8 mouse cellular contexts compared by ENCODE assay signal in the genomic region with DNA sequence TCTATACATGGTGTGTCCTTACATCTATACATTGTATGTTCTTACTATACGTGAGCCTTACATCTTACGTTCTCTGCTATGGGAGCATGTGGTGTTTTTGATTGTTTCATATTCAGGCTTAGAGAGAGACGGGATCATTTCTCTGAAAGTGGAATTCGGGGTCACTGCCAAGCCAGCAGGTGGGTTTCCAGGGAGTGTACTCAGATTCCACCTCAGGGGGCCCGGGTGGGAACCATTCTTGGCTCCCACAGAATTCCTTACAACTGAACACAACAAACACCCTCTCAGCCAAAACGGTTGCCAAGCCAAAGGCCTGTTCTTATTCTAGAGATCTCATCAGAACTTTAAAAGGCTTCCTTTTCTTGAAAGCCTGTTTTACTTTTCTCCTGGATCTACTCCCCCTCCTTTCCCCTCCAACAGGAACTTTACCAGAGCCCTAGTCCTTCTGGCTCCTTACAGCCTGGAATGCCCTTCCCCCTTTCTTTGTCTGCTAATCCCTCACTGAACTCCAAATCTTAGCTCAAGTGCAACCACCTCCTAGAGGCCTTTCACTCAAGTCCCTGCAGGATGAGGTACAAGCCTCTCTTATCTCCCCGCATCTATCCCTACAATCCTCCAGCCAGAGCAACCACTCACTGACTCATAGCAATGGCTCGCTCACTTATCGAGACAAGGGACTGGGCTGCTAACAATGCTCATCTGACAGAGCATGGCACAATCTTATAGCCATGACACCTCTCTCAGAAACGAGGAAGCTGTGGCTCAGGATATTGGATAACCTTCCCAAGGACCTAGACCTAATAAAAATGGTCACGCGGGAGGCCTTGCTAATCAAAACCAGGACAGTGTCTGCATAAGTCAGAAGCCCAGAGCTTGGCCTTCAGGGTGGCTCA. TPM values are rescaled to one million over a fixed set of nuclear protein-coding genes. Genes with fewer than 3 reads are reported as not detected.
DNase-seq lines count a peak whose midpoint lies in the region; ATAC-seq lines count a peak whose summit lies in the region.

No protein-coding gene starts in this region.

- no peaks in the 10 kb centered on the region for H3K9me3 ChIP-seq in hindbrain, embryonic 14.5 days (ENCODE audit: control insufficient read depth, low read length)
- H3K9me3 ChIP-seq in midbrain, embryonic 16.5 days (replicated peaks; ENCODE audit: control insufficient read depth, low read length, poor library complexity, severe bottlenecking) = no peaks in the 10 kb centered on the region

- H3K27me3 ChIP-seq in hindbrain, embryonic 14.5 days (ENCODE audit: control insufficient read depth, insufficient read depth, low read length) = no peaks in the 10 kb centered on the region
- H3K27me3 ChIP-seq in midbrain, embryonic 16.5 days (ENCODE audit: control insufficient read depth, insufficient read depth, low read depth, low read length) = no peaks in the 10 kb centered on the region

- WGBS in hindbrain, embryonic 14.5 days = 57% methylated on average over 12 of the region's 12 CpGs
- 38% methylated on average over 12 of the region's 12 CpGs for WGBS in midbrain, embryonic 16.5 days

- DNase-seq in left cerebral cortex, postnatal 10 days (ENCODE audit: extremely low spot score in 1 of 2, low spot score in 2 of 2) = peak; percentile 10 to 90
- DNase-seq in left cerebral cortex, adult 9 months (ENCODE audit: low spot score in 2 of 2) = no peak
- peak; percentile 46 to 52 for DNase-seq in cerebellum, postnatal 14 days
- peak; percentile 25 for DNase-seq in hindbrain, embryonic 14.5 days (ENCODE audit: low spot score)
- no peak for DNase-seq in thymus, postnatal 25 days
- DNase-seq in T-cell, adult 2 months (ENCODE audit: low spot score) = no peak
- no peak for DNase-seq in thymus, postnatal 4 days

- ATAC-seq in hindbrain, embryonic 14.5 days (ENCODE audit: low FRiP score) = no peak
- ATAC-seq in midbrain, embryonic 16.5 days = no peak

- H3K4me2 ChIP-seq in hindbrain, embryonic 14.5 days (replicated peaks) = no peak overlapping the region
- no peak overlapping the region for H3K4me2 ChIP-seq in midbrain, embryonic 16.5 days (ENCODE audit: low read length)

- H3K36me3 ChIP-seq in hindbrain, embryonic 14.5 days (replicated peaks; ENCODE audit: control insufficient read depth, insufficient read depth) = no peaks in the 10 kb centered on the region
- no peaks in the 10 kb centered on the region for H3K36me3 ChIP-seq in midbrain, embryonic 16.5 days (ENCODE audit: control insufficient read depth, insufficient read depth, low read length)

- no peak overlapping the region for H3K4me3 ChIP-seq in hindbrain, embryonic 14.5 days (replicated peaks; ENCODE audit: low read length)
- H3K4me3 ChIP-seq in midbrain, embryonic 16.5 days (ENCODE audit: low read depth, low read length) = no peak overlapping the region

- intact Hi-C loops in left cerebral cortex, postnatal 10 days (cut with DNase I) = no loop called here

- 0 out of 2 replicates have a peak overlapping the region, but pooled peaks have one; percentile 10 for H3K27ac ChIP-seq in hindbrain, embryonic 14.5 days
- H3K27ac ChIP-seq in midbrain, embryonic 16.5 days (ENCODE audit: low read length) = 0 out of 2 replicates have a peak overlapping the region, but pooled peaks have one; percentile 2

- H3K9ac ChIP-seq in hindbrain, embryonic 14.5 days = no peak overlapping the region
- no peak overlapping the region for H3K9ac ChIP-seq in midbrain, embryonic 16.5 days (ENCODE audit: low read depth, low read length)

- H3K4me1 ChIP-seq in hindbrain, embryonic 14.5 days (replicated peaks; ENCODE audit: control insufficient read depth, insufficient read depth, low read length) = no peaks in the 10 kb centered on the region; the same call in 1 of the 2 replicates
- no peaks in the 10 kb centered on the region for H3K4me1 ChIP-seq in midbrain, embryonic 16.5 days (ENCODE audit: control insufficient read depth, insufficient read depth, low read length)

RNA-seq across cellular contexts. Expression of a gene that starts 24.1 kb away (rescaled TPM):
- 10 to 100 TPM; 42.8 to 44.2 TPM for total RNA-seq in left cerebral cortex, postnatal 10 days (2021)
- 77.3 and 81.3 TPM in 2 replicates for polyA plus RNA-seq in hindbrain, embryonic 14.5 days (2014; fragmentation: Nextera tagmentation; extraction: Ambion mirVana)
- polyA plus RNA-seq in midbrain, embryonic 16.5 days (2015; fragmentation: Nextera tagmentation; extraction: Ambion mirVana) = 71.7 and 73.4 TPM in 2 replicates

RNA-seq across cellular contexts. Expression of a gene that starts 36.1 kb away (rescaled TPM):
- total RNA-seq in left cerebral cortex, postnatal 10 days (2021) = 1 to 10 TPM; 9.5 to 9.6 TPM
- polyA plus RNA-seq in hindbrain, embryonic 14.5 days (2014; fragmentation: Nextera tagmentation; extraction: Ambion mirVana) = 11.0 and 13.1 TPM in 2 replicates
- polyA plus RNA-seq in midbrain, embryonic 16.5 days (2015; fragmentation: Nextera tagmentation; extraction: Ambion mirVana) = 9.4 and 9.9 TPM in 2 replicates

Comparison
In these comparisons a context has a peak if more than half of its experiments do, and no peak if none do; other contexts are left out.
1. DNase-seq: peak in left cerebral cortex, postnatal 10 days (2 of 2), cerebellum, postnatal 14 days (2 of 2) and hindbrain, embryonic 14.5 days (single experiment); none in left cerebral cortex, adult 9 months (0 of 2), thymus, postnatal 25 days (single experiment), T-cell, adult 2 months (single experiment) and thymus, postnatal 4 days (single experiment).